ENCODE assay signal across 25 mouse cellular contexts in genomic region chr9:68683938-68684337, GRCm38 (mm10). TPM values are rescaled to one million over a fixed set of nuclear protein-coding genes. Genes with fewer than 3 reads are reported as not detected.
DNase-seq lines count a peak whose midpoint lies in the region; ATAC-seq lines count a peak whose summit lies in the region.
"Had no signal": no experiment of that assay in that cellular context is flagged by ENCODE, and none has a peak within 500 bp of the region (broad histone marks: within the 10 kb centered on the region; RNA-seq: fewer than 3 reads in every experiment).

No protein-coding gene starts in this region.

- H3K36me3 ChIP-seq in forebrain, embryonic 14.5 days (ENCODE audit: control insufficient read depth, insufficient read depth, low read length), result no peaks in the 10 kb centered on the region
- H3K36me3 ChIP-seq in forebrain, embryonic 15.5 days, result no peaks in the 10 kb centered on the region
- no peaks in the 10 kb centered on the region for H3K36me3 ChIP-seq in hindbrain, embryonic 14.5 days (replicated peaks; ENCODE audit: control insufficient read depth, insufficient read depth)
- no peaks in the 10 kb centered on the region for H3K36me3 ChIP-seq in hindbrain, embryonic 16.5 days (ENCODE audit: control insufficient read depth, insufficient read depth, low read length)
- no peaks in the 10 kb centered on the region for H3K36me3 ChIP-seq in midbrain, embryonic 11.5 days (ENCODE audit: control insufficient read depth, insufficient read depth, low read length)
- H3K36me3 ChIP-seq: embryonic facial prominence, embryonic 15.5 days; heart, embryonic 13.5 days; kidney, embryonic 15.5 days; limb, embryonic 12.5 days; liver, embryonic 12.5 days; neural tube, embryonic 15.5 days had no signal

- H3K4me3 ChIP-seq in forebrain, embryonic 14.5 days (ENCODE audit: low read depth, low read length), result no peak overlapping the region
- no peak overlapping the region for H3K4me3 ChIP-seq in forebrain, embryonic 15.5 days
- no peak overlapping the region for H3K4me3 ChIP-seq in hindbrain, embryonic 14.5 days (replicated peaks; ENCODE audit: low read length)
- no peak overlapping the region for H3K4me3 ChIP-seq in hindbrain, embryonic 16.5 days (ENCODE audit: low read length)
- no peak overlapping the region for H3K4me3 ChIP-seq in midbrain, embryonic 11.5 days (ENCODE audit: low read depth, low read length)
- H3K4me3 ChIP-seq: embryonic facial prominence, embryonic 15.5 days; heart, embryonic 13.5 days; kidney, embryonic 15.5 days; limb, embryonic 12.5 days; liver, embryonic 12.5 days; neural tube, embryonic 15.5 days had no signal

- H3K9ac ChIP-seq in forebrain, embryonic 14.5 days (ENCODE audit: low read length), result no peak overlapping the region
- H3K9ac ChIP-seq in forebrain, embryonic 15.5 days (replicated peaks), result no peak overlapping the region
- no peak overlapping the region for H3K9ac ChIP-seq in hindbrain, embryonic 14.5 days
- H3K9ac ChIP-seq in hindbrain, embryonic 16.5 days (ENCODE audit: low read depth, low read length), result no peak overlapping the region
- H3K9ac ChIP-seq in midbrain, embryonic 11.5 days (ENCODE audit: low read length), result no peak overlapping the region
- H3K9ac ChIP-seq: embryonic facial prominence, embryonic 15.5 days; heart, embryonic 13.5 days; kidney, embryonic 15.5 days; limb, embryonic 12.5 days; liver, embryonic 12.5 days; neural tube, embryonic 15.5 days had no signal

- H3K9me3 ChIP-seq in forebrain, embryonic 14.5 days (replicated peaks; ENCODE audit: control insufficient read depth, low read length), result no peaks in the 10 kb centered on the region
- no peaks in the 10 kb centered on the region for H3K9me3 ChIP-seq in forebrain, embryonic 15.5 days
- H3K9me3 ChIP-seq in hindbrain, embryonic 14.5 days (ENCODE audit: control insufficient read depth, low read length), result no peaks in the 10 kb centered on the region
- H3K9me3 ChIP-seq in hindbrain, embryonic 16.5 days (ENCODE audit: control insufficient read depth, low read length), result no peaks in the 10 kb centered on the region
- no peaks in the 10 kb centered on the region for H3K9me3 ChIP-seq in midbrain, embryonic 11.5 days (ENCODE audit: control insufficient read depth, low read length)
- H3K9me3 ChIP-seq: embryonic facial prominence, embryonic 15.5 days; heart, embryonic 13.5 days; kidney, embryonic 15.5 days; limb, embryonic 12.5 days; liver, embryonic 12.5 days; neural tube, embryonic 15.5 days had no signal

- no peaks in the 10 kb centered on the region for H3K27me3 ChIP-seq in forebrain, embryonic 14.5 days (replicated peaks; ENCODE audit: control insufficient read depth, insufficient read depth, low read length)
- H3K27me3 ChIP-seq in forebrain, embryonic 15.5 days, result no peaks in the 10 kb centered on the region
- no peaks in the 10 kb centered on the region for H3K27me3 ChIP-seq in hindbrain, embryonic 14.5 days (ENCODE audit: control insufficient read depth, insufficient read depth, low read length)
- no peaks in the 10 kb centered on the region for H3K27me3 ChIP-seq in hindbrain, embryonic 16.5 days (replicated peaks; ENCODE audit: control insufficient read depth, insufficient read depth, low read length)
- no peaks in the 10 kb centered on the region for H3K27me3 ChIP-seq in midbrain, embryonic 11.5 days (ENCODE audit: control insufficient read depth, insufficient read depth, low read length)
- H3K27me3 ChIP-seq: embryonic facial prominence, embryonic 15.5 days; kidney, embryonic 15.5 days; neural tube, embryonic 15.5 days had no signal

- no peak for ATAC-seq in forebrain, embryonic 14.5 days
- no peak; the same call in 1 of the 2 replicates for ATAC-seq in forebrain, embryonic 15.5 days (replicated peaks)
- ATAC-seq in hindbrain, embryonic 14.5 days (ENCODE audit: low FRiP score), result 0 out of 2 replicates have a peak, but pooled peaks have one; percentile 51
- ATAC-seq in hindbrain, embryonic 16.5 days, result no peak
- peak; percentile 67 for ATAC-seq in midbrain, embryonic 11.5 days (ENCODE audit: low FRiP score)
- ATAC-seq: liver, embryonic 12.5 days; Patski had no signal

- H3K27ac ChIP-seq in forebrain, embryonic 14.5 days (ENCODE audit: low read depth, low read length), result no peak overlapping the region
- no peak overlapping the region; the same call in 1 of the 2 replicates for H3K27ac ChIP-seq in forebrain, embryonic 15.5 days (replicated peaks)
- H3K27ac ChIP-seq in hindbrain, embryonic 14.5 days, result no peak overlapping the region
- no peak overlapping the region for H3K27ac ChIP-seq in hindbrain, embryonic 16.5 days (ENCODE audit: low read depth, low read length)
- no peak overlapping the region for H3K27ac ChIP-seq in midbrain, embryonic 11.5 days (ENCODE audit: low read depth, low read length)
- H3K27ac ChIP-seq: embryonic facial prominence, embryonic 15.5 days; heart, embryonic 13.5 days; kidney, embryonic 15.5 days; limb, embryonic 12.5 days; liver, embryonic 12.5 days; neural tube, embryonic 15.5 days had no signal

- DNase-seq in forebrain, embryonic 14.5 days (ENCODE audit: low spot score), result peak; percentile 66
- DNase-seq in hindbrain, embryonic 14.5 days (ENCODE audit: low spot score), result peak; percentile 61
- DNase-seq in midbrain, embryonic 11.5 days (ENCODE audit: low spot score, missing footprints), result no peak
- no peak for DNase-seq in thymus, adult 18-20 months
- DNase-seq in MN1 (ENCODE audit: low spot score), result no peak
- DNase-seq: cerebellum, adult 18-20 months; cerebellum, postnatal 14 days; gastrocnemius, postnatal 10 days; heart, adult 18-20 months; heart, postnatal 14 days; kidney, adult 11 months; kidney, postnatal 4 days; lung, adult 18-20 months; lung, postnatal 10 days; thymus, adult 2 months; thymus, postnatal 4 days had no signal

- no peak overlapping the region for H3K4me2 ChIP-seq in forebrain, embryonic 14.5 days (ENCODE audit: low read length)
- H3K4me2 ChIP-seq in forebrain, embryonic 15.5 days (replicated peaks), result no peak overlapping the region
- H3K4me2 ChIP-seq in hindbrain, embryonic 14.5 days (replicated peaks), result no peak overlapping the region
- H3K4me2 ChIP-seq in hindbrain, embryonic 16.5 days (ENCODE audit: low read length), result no peak overlapping the region
- no peak overlapping the region for H3K4me2 ChIP-seq in midbrain, embryonic 11.5 days
- H3K4me2 ChIP-seq: embryonic facial prominence, embryonic 15.5 days; heart, embryonic 13.5 days; kidney, embryonic 15.5 days; limb, embryonic 12.5 days; liver, embryonic 12.5 days; neural tube, embryonic 15.5 days had no signal

- WGBS in forebrain, embryonic 14.5 days, result 6% methylated on average over 3 of the region's 3 CpGs
- WGBS in forebrain, embryonic 15.5 days, result 7% methylated on average over 3 of the region's 3 CpGs
- 10% methylated on average over 3 of the region's 3 CpGs for WGBS in hindbrain, embryonic 14.5 days
- 8% methylated on average over 3 of the region's 3 CpGs for WGBS in hindbrain, embryonic 16.5 days
- WGBS in midbrain, embryonic 11.5 days, result 26% methylated on average over 3 of the region's 3 CpGs

- peaks cover 6% of the 10 kb centered on the region; the same call in 1 of the 2 replicates for H3K4me1 ChIP-seq in forebrain, embryonic 14.5 days (ENCODE audit: control insufficient read depth, insufficient read depth, low read length)
- H3K4me1 ChIP-seq in forebrain, embryonic 15.5 days, result peaks cover 16% of the 10 kb centered on the region
- H3K4me1 ChIP-seq in hindbrain, embryonic 14.5 days (replicated peaks; ENCODE audit: control insufficient read depth, insufficient read depth, low read length), result peaks cover 34% of the 10 kb centered on the region
- H3K4me1 ChIP-seq in hindbrain, embryonic 16.5 days (ENCODE audit: control insufficient read depth, insufficient read depth, low read depth, low read length), result peaks cover 19% of the 10 kb centered on the region
- peaks cover 31% of the 10 kb centered on the region for H3K4me1 ChIP-seq in midbrain, embryonic 11.5 days (ENCODE audit: control insufficient read depth, insufficient read depth, low read length)
- H3K4me1 ChIP-seq: liver, embryonic 12.5 days had no signal

RNA-seq across cellular contexts. Expression of gene Rora, which starts 30.4 kb away (rescaled TPM):
- 15.2 and 17.0 TPM in 2 replicates for polyA plus RNA-seq in forebrain, embryonic 14.5 days (2014; fragmentation: Nextera tagmentation; extraction: Ambion mirVana)
- polyA plus RNA-seq in forebrain, embryonic 15.5 days (2015; fragmentation: Nextera tagmentation; extraction: Ambion mirVana), result 11.8 and 12.0 TPM in 2 replicates
- polyA plus RNA-seq in hindbrain, embryonic 14.5 days (2014; fragmentation: Nextera tagmentation; extraction: Ambion mirVana), result 22.0 and 28.1 TPM in 2 replicates
- 38.3 and 40.0 TPM in 2 replicates for polyA plus RNA-seq in hindbrain, embryonic 16.5 days (2015; fragmentation: Nextera tagmentation; extraction: Ambion mirVana)
- 3.9 and 4.3 TPM in 2 replicates for polyA plus RNA-seq in midbrain, embryonic 11.5 days (2014; fragmentation: Nextera tagmentation; extraction: Ambion mirVana)

Comparison
In these comparisons a context has a peak if more than half of its experiments do, and no peak if none do; other contexts are left out.
1. ATAC-seq: peak in hindbrain, embryonic 14.5 days (single experiment) and midbrain, embryonic 11.5 days (single experiment); none in forebrain, embryonic 14.5 days (single experiment), forebrain, embryonic 15.5 days (single experiment) and hindbrain, embryonic 16.5 days (single experiment).
2. DNase-seq: peak in forebrain, embryonic 14.5 days (single experiment) and hindbrain, embryonic 14.5 days (single experiment); none in midbrain, embryonic 11.5 days (single experiment), thymus, adult 18-20 months (0 of 2) and MN1 (single experiment).